Mouse (Mus musculus): ENCODE measurements around the gene Crtc3.

Crtc3 gene

GRCm38 (mm10) chr7:80688556-80689220, at the start of gene Crtc3:
TSS of gene Crtc3 (minus strand) at chr7:80688877.
- peak; percentile 65 to 71 for DNase-seq

DNA sequence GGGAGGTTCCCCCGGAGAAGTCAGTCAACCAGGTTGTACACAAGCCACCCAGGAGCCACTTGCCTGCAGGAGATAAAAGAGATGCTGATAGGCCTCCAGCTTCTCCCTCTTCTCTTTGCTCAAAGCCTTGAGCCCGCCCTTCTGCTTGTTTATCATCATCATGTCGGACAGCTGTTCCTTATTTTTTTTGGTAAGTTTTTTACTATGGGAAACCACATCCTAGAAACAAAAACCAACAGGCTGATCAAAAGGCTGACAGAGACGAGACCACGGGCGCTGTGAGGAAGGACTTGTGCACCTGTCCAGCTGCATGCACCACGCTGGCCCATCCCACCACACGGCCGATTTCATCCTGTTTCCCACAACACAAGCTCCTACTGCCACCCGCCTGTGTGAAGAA, 47.5 kb upstream of the Crtc3 start:
- no peak for DNase-seq

- DNase-seq, result no peak
Observed at GRCm38 (mm10) chr7:80732986-80733385, 44.3 kb upstream of the Crtc3 start.

DNA sequence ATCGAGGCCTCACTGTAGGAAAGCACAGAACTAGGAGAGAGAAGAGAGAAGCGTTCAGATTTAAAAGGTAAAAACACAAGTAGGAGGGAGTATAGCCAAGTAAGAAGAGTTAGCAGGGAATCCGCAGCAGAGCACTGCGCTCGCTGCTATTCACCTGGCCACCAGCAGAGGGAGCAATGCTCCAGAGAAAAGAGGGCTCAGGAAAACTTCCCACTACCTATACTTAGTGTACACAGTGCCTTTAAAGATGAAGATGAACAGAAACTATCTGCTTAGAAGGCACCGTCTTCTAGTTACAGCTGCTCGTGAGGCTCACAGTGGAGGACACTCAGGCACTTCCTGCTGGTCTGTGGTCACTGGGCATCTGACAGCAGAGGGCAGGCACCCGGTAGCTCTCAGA, 41.0 kb upstream of the Crtc3 start:
- DNase-seq, result peak; percentile 49 to 72

- no peak for DNase-seq
Observed at GRCm38 (mm10) chr7:80721041-80721440, 32.4 kb upstream of the Crtc3 start.

- no peak for DNase-seq
Observed at GRCm38 (mm10) chr7:80719582-80719981, 30.9 kb upstream of the Crtc3 start.

DNA sequence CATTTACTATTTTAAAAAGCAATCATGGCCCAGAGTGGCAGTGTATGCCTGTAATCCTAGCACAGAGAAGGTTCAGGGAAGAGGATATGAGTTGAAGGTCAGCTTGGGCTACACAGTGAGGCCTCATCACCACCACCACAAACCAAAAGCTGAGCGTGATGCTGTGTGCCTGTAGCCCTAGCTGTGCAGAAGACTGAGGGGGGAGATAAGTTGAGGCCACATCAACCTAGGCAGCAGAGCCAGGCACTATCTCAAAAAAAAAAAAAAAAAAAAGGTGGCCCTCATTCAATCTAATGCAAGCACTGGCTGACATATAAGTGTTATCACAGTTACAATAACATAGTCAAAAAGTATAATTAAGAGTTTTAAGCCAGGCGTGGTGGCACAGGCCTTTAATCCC, 30.4 kb upstream of the Crtc3 start:
- no peak for DNase-seq

GRCm38 (mm10) chr7:80718471-80718870, 29.8 kb upstream of the Crtc3 start:
- peak; percentile 14 to 20 for DNase-seq

GRCm38 (mm10) chr7:80716758-80717157, 28.1 kb upstream of the Crtc3 start:
- no peak for DNase-seq

DNA sequence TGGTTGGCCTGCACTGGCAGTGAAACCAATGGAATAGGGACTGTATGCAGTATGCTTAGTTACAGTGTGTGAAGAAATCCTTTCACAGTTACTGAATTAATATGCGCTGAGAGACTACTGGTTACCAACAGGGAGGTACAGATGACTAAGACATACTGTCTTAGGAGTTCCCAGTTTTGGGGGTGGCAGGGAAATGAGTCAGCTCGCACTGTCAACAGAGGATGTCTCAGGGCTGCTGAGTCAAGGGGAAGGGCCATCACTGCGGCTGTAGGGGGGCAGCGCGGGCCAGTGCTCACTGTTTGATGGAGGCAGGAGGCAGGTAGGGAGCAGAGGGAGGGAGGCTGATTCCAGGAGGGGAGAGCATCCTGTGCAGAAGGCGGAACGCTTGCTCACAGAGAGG, 26.6 kb upstream of the Crtc3 start:
- DNase-seq, result no peak

- DNase-seq, result no peak
Observed at GRCm38 (mm10) chr7:80711496-80711895, 22.8 kb upstream of the Crtc3 start.

- no peak for DNase-seq
Observed at GRCm38 (mm10) chr7:80710333-80710732, 21.7 kb upstream of the Crtc3 start.

DNA sequence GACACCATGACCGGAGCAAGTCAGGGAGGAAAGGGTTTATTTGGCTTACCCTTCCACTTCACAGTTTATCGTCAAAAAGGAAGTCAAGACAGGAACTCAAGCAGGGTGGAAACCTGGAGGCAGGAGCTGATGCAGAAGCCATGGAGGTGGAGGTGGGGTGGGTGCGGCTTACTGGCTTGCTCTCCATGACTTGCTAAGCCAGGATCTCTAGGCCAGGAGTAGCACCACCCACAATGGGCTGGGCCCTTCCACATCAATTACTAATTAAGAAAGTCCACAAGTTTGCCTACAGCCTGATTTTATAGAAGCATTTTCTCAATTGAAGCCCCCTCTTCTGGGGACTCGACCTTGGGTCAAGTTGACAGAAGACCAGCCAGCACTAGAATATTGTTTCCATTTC, 15.4 kb upstream of the Crtc3 start:
- no peak for DNase-seq

GRCm38 (mm10) chr7:80702510-80702909, 13.8 kb upstream of the Crtc3 start:
- DNase-seq, result no peak

GRCm38 (mm10) chr7:80699709-80700108, 11.0 kb upstream of the Crtc3 start:
- no peak for DNase-seq

DNA sequence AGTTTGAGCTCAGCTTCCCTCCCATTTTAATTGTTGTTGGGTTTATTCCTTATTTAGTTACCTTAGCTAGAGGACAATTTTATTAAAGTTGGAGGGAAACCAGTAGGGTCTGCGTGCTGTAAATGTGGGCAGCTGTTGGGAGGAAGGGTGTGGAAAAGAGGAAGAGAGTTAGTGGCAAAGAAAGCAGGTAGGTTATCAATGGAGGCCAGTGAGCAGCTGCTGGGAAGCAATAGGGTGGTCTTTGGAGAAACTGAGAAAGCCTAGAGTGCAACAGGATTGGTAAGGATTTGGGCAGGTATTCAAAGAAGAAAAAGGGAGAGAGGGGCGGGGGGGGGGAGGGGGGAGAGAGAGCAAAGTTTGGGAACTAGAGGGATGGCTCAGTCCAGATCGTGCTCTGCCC, 10.3 kb upstream of the Crtc3 start:
- DNase-seq, result no peak

GRCm38 (mm10) chr7:80697859-80698258, 9.2 kb upstream of the Crtc3 start:
- DNase-seq, result no peak

- no peak for DNase-seq
Observed at GRCm38 (mm10) chr7:80696903-80697302, 8.2 kb upstream of the Crtc3 start.

GRCm38 (mm10) chr7:80696334-80696733, 7.7 kb upstream of the Crtc3 start:
- DNase-seq, result no peak

DNA sequence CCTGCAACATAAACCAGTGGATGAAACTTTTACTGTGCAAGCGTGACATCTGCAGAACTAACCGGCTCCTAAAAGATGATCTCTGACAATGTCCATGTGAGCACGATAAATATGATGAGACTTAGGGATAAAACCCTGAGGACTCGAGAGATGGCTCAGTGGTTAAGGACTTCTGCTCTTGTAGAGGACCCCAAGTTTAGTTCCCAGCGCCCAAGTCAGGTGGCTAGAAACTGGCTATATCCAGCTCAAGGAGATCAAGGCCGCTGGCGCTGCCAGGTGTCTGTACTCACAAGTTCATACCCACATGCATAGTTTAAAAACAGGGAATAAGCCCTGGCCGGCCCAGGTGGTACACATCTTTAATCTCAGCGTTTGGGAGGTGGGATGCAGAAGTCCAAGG, 3.8 kb upstream of the Crtc3 start:
- DNase-seq, result no peak

DNA sequence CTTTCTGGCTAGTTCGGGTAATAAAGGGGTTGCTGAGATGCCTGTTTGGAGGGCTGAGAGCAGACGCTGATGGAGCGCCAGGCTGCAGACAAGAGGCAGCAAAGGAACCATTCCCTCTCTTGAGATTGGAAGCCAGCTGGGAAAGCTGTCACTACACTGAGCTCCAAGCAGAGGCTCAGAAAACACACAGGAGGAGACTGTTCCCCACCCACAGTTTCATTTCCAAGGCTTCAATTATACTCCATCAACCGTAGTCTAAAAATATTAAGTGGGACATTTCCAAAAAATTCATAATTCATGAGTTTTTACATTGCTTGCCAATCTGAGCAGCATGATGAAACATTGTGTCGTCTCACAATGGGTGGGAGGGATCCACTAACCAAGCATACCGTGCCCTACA, 2.5 kb upstream of the Crtc3 start:
- no peak for DNase-seq

DNA sequence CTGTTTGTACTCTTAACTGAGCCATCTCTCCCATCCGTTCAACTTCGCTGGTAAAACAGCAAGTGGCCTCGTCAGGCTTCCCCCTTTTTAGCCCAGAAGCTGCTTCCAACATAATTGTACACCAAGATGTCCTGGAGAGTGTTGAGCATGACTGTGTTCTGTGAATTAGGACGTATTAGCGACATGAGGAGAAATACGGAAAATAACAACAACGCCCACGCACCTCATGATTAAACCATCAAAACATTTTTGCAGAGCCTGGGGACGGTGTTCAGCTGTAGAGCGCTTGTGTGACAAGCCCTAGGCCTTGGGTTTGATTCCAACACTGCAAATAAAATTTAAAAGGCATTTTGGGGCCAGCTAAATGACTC, 529 bp upstream of the Crtc3 start:
- DNase-seq, result no peak

DNA sequence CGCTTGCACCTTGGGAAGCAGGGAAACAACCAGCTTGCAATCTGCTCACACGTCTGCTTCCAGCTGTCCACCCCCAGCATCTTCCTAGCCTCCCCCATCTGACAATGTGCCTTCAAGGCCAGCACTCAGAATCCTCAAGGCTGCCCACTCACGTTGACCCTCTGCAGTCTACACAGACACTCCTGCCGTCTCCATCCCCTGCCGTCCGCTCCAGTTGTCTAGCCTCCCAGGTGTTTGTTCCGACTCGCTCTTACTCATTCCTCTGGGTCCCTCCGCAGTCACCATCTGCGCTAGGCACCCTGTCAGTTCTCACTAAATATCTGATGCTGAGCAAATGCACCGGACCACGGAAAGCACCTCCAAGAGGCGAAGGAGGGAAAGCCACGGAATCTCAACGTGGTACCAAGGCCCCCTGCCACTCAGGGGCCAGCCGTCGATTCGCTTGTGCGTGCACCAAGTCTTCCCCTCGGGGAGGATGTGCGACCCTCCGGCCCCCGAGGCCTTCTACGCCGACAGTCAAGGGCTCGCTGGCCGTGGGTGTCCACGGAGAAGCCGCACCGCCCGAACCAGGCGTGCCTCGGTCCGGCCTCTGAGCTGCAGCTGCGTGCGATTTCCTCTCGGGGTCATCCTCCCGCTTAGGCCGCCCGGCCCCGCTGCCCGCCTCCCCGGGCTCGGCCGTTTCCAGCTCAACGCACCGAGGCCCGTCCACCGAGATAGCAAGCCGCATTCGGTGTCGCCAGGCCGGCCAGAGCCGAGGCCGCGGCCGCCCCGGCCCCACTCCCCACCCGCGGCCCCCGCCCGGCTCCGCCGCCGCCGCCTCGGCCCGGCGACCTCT, 739 bp downstream of the Crtc3 start:
- peak; percentile 39 to 55 for DNase-seq

DNA sequence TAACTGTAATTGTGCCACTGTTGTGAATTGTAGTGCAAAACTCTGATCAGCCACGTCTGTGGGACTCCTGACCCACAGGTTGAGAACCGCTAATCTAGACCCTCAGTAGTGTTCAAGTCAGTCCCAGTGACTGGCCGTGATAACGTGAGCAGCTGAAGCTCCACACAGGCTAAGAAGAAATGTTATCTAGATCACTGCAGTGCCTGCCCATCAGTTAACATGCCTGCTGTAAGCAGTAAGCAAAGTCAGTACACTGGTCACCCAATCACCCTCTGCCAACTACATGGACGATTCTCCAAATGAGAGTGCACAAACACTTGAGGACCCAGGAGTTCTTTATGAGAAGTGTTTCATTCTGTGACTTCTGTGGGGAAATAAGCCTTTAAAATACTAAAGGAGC, 3.0 kb downstream of the Crtc3 start:
- no peak for DNase-seq

DNA sequence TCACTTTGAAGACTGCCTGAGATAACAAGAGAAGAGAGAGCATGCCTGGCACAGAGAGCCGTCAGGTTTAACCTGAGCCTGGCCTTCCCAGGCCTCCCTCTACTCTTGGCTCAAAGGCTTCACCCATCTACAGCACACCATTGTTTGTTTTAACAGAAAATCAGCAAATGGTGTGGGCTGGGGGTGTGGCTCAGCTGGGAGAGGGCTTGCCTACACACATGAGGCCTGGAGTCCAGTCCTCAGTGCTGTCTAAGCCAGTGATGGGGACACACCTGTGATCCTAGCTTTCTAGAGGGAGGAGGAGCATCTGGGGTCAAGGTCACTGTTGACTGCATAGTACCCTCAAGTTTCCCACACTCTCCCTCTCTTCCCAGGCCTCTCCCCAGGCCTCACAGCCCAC, 6.0 kb downstream of the Crtc3 start:
- no peak for DNase-seq

Data from spleen, adult 18-20 months (tissue).